Mouse (Mus musculus): ENCODE results near the gene CK137956. TPM values are rescaled to one million over a fixed set of nuclear protein-coding genes. Genes with fewer than 3 reads are reported as not detected.

Gene CK137956
- polyA plus RNA-seq, 1 experiment = not detected

- Histone ChIP-seq H3K36me3 (ENCODE audit: control insufficient read depth, insufficient read depth, low read length) (no peaks in the 10 kb centered on the region), H3K27me3 (replicated peaks; ENCODE audit: control insufficient read depth, insufficient read depth, low read length) (no peaks in the 10 kb centered on the region), H3K4me3 (ENCODE audit: insufficient read depth, low read depth, low read length) (no peak overlapping the region), H3K27ac (ENCODE audit: insufficient read depth, low read depth, low read length) (no peak overlapping the region), H3K4me1 (ENCODE audit: control insufficient read depth, insufficient read depth, low read length) (no peaks in the 10 kb centered on the region)
- TF ChIP-seq CTCF (conservative IDR thresholded peaks at IDR 0.05; ENCODE audit: insufficient read depth, insufficient read length, low read depth, low read length) (no peak), POLR2A (IDR thresholded peaks at IDR 0.05; ENCODE audit: low read depth, low read length) (no peak)
- no peak for DNase-seq
- WGBS = 81% methylated on average over 3 of the region's 3 CpGs
Observed at GRCm38 (mm10) chr4:127972976-127973375, 2.2 kb upstream of the CK137956 start.

GRCm38 (mm10) chr4:127970018-127970421 is 731 bp downstream of the CK137956 start:
- no peak for TF ChIP-seq CTCF (conservative IDR thresholded peaks at IDR 0.05; ENCODE audit: insufficient read depth, insufficient read length, low read depth, low read length)
- TF ChIP-seq POLR2A (IDR thresholded peaks at IDR 0.05; ENCODE audit: low read depth, low read length) = no peak
- H3K4me3 ChIP-seq (ENCODE audit: insufficient read depth, low read depth, low read length) = no peak overlapping the region
- H3K27me3 ChIP-seq (replicated peaks; ENCODE audit: control insufficient read depth, insufficient read depth, low read length) = no peaks in the 10 kb centered on the region
- no peak for DNase-seq
- H3K36me3 ChIP-seq (ENCODE audit: control insufficient read depth, insufficient read depth, low read length) = no peaks in the 10 kb centered on the region
- H3K27ac ChIP-seq (ENCODE audit: insufficient read depth, low read depth, low read length) = no peak overlapping the region
- no peaks in the 10 kb centered on the region for H3K4me1 ChIP-seq (ENCODE audit: control insufficient read depth, insufficient read depth, low read length)
- 5% methylated on average over 7 of the region's 7 CpGs for WGBS

- TF ChIP-seq CTCF (conservative IDR thresholded peaks at IDR 0.05; ENCODE audit: insufficient read depth, insufficient read length, low read depth, low read length) (no peak), POLR2A (IDR thresholded peaks at IDR 0.05; ENCODE audit: low read depth, low read length) (no peak)
- WGBS = 14% methylated on average over 7 of the region's 7 CpGs
- no peak overlapping the region for H3K4me3 ChIP-seq (ENCODE audit: insufficient read depth, low read depth, low read length)
- no peaks in the 10 kb centered on the region for H3K4me1 ChIP-seq (ENCODE audit: control insufficient read depth, insufficient read depth, low read length)
- H3K36me3 ChIP-seq (ENCODE audit: control insufficient read depth, insufficient read depth, low read length) = no peaks in the 10 kb centered on the region
- no peaks in the 10 kb centered on the region for H3K27me3 ChIP-seq (replicated peaks; ENCODE audit: control insufficient read depth, insufficient read depth, low read length)
- no peak for DNase-seq
- H3K27ac ChIP-seq (ENCODE audit: insufficient read depth, low read depth, low read length) = no peak overlapping the region
Observed at GRCm38 (mm10) chr4:127969101-127969500, 1.6 kb downstream of the CK137956 start.

GRCm38 (mm10) chr4:127953006-127953710 is 17.6 kb downstream of the CK137956 start:
- no peaks in the 10 kb centered on the region for H3K36me3 ChIP-seq (ENCODE audit: control insufficient read depth, insufficient read depth, low read length)
- 58% methylated on average over 10 of the region's 10 CpGs for WGBS
- H3K4me3 ChIP-seq (ENCODE audit: insufficient read depth, low read depth, low read length) = no peak overlapping the region
- TF ChIP-seq CTCF (conservative IDR thresholded peaks at IDR 0.05; ENCODE audit: insufficient read depth, insufficient read length, low read depth, low read length) = no peak
- no peak for TF ChIP-seq POLR2A (IDR thresholded peaks at IDR 0.05; ENCODE audit: low read depth, low read length)
- H3K27ac ChIP-seq (ENCODE audit: insufficient read depth, low read depth, low read length) = no peak overlapping the region
- H3K4me1 ChIP-seq (ENCODE audit: control insufficient read depth, insufficient read depth, low read length) = no peaks in the 10 kb centered on the region
- DNase-seq = no peak
- no peaks in the 10 kb centered on the region for H3K27me3 ChIP-seq (replicated peaks; ENCODE audit: control insufficient read depth, insufficient read depth, low read length)

- TF ChIP-seq CTCF (conservative IDR thresholded peaks at IDR 0.05; ENCODE audit: insufficient read depth, insufficient read length, low read depth, low read length) = no peak
- no peak for TF ChIP-seq POLR2A (IDR thresholded peaks at IDR 0.05; ENCODE audit: low read depth, low read length)
- Histone ChIP-seq H3K4me1 (ENCODE audit: control insufficient read depth, insufficient read depth, low read length) (no peaks in the 10 kb centered on the region), H3K4me3 (ENCODE audit: insufficient read depth, low read depth, low read length) (no peak overlapping the region), H3K27me3 (replicated peaks; ENCODE audit: control insufficient read depth, insufficient read depth, low read length) (no peaks in the 10 kb centered on the region), H3K27ac (ENCODE audit: insufficient read depth, low read depth, low read length) (no peak overlapping the region), H3K36me3 (ENCODE audit: control insufficient read depth, insufficient read depth, low read length) (no peaks in the 10 kb centered on the region)
- DNase-seq = no peak
- 56% methylated on average over 2 of the region's 2 CpGs for WGBS
Observed at GRCm38 (mm10) chr4:127947696-127948095, 23.1 kb downstream of the CK137956 start.

GRCm38 (mm10) chr4:127937474-127937873 is 33.3 kb downstream of the CK137956 start:
- WGBS = 81% methylated on average over 7 of the region's 7 CpGs
- Histone ChIP-seq H3K27ac (ENCODE audit: insufficient read depth, low read depth, low read length) (no peak overlapping the region), H3K4me3 (ENCODE audit: insufficient read depth, low read depth, low read length) (no peak overlapping the region), H3K4me1 (ENCODE audit: control insufficient read depth, insufficient read depth, low read length) (no peaks in the 10 kb centered on the region), H3K27me3 (replicated peaks; ENCODE audit: control insufficient read depth, insufficient read depth, low read length) (no peaks in the 10 kb centered on the region), H3K36me3 (ENCODE audit: control insufficient read depth, insufficient read depth, low read length) (no peaks in the 10 kb centered on the region)
- DNase-seq = no peak
- TF ChIP-seq CTCF (conservative IDR thresholded peaks at IDR 0.05; ENCODE audit: insufficient read depth, insufficient read length, low read depth, low read length) = no peak
- no peak for TF ChIP-seq POLR2A (IDR thresholded peaks at IDR 0.05; ENCODE audit: low read depth, low read length)

- H3K27ac ChIP-seq (ENCODE audit: insufficient read depth, low read depth, low read length) = no peak overlapping the region
- no peak overlapping the region for H3K4me3 ChIP-seq (ENCODE audit: insufficient read depth, low read depth, low read length)
- TF ChIP-seq CTCF (conservative IDR thresholded peaks at IDR 0.05; ENCODE audit: insufficient read depth, insufficient read length, low read depth, low read length) (peak; percentile 56; the same call in 1 of the 2 replicates), POLR2A (IDR thresholded peaks at IDR 0.05; ENCODE audit: low read depth, low read length) (no peak)
- peak; percentile 10 for DNase-seq
- H3K27me3 ChIP-seq (replicated peaks; ENCODE audit: control insufficient read depth, insufficient read depth, low read length) = no peaks in the 10 kb centered on the region
- WGBS = 48% methylated on average over 3 of the region's 3 CpGs
- H3K4me1 ChIP-seq (ENCODE audit: control insufficient read depth, insufficient read depth, low read length) = no peaks in the 10 kb centered on the region
- H3K36me3 ChIP-seq (ENCODE audit: control insufficient read depth, insufficient read depth, low read length) = no peaks in the 10 kb centered on the region
Observed at GRCm38 (mm10) chr4:127935369-127935768, 35.4 kb downstream of the CK137956 start.
